Mouse (Mus musculus): ENCODE measurements around the gene Pigq. TPM values are rescaled to one million over a fixed set of nuclear protein-coding genes. Genes with fewer than 3 reads are reported as not detected.

The Pigq gene
- total RNA-seq, 2 experiments from 2014 or later: 116 to 118 TPM

- DNase-seq (ENCODE audit: low spot score in 2 of 2): no peak
- intact Hi-C loops (cut with DNase I): no loop called here
These were observed 15.1 kb upstream of the Pigq start for GRCm38 (mm10) chr17:25959630-25960467.

DNA sequence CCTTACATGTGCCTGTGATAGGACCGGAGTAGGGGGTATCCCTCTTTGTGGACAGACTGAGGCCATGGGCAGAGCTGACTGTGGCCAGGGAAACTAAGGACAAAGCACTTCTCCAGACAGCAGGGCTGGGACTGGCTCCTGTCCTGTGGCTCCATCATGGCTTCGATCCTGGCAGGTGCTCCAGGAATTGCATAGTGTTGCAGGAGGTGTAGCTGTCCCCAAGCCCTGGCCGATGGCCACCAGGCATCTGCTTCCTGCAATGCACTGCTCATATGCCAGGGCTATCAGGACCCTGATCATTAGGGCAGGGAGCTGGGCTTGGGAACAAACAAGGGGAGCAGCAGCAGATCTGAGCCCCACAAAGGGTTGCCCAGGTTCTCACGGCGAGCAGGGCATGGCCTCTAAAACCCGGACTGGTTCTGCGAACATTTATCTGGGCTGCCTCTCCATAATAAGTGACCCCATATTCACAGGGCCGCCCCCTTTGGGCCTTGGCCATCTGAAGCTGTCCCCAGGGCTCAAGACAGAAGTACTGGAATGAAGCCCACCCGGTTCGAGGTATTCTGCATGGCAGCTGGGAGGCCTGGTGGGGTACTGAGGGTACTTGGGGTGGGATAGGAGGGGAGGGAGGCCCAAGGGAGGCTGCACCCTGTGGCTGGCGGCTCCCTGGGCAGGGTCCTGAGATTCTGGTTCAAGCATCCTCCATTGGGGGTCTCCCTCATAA is 14.2 kb upstream of the Pigq start:
- intact Hi-C loops (cut with DNase I): no loop called here
- no peak for DNase-seq (ENCODE audit: low spot score in 2 of 2)

DNA sequence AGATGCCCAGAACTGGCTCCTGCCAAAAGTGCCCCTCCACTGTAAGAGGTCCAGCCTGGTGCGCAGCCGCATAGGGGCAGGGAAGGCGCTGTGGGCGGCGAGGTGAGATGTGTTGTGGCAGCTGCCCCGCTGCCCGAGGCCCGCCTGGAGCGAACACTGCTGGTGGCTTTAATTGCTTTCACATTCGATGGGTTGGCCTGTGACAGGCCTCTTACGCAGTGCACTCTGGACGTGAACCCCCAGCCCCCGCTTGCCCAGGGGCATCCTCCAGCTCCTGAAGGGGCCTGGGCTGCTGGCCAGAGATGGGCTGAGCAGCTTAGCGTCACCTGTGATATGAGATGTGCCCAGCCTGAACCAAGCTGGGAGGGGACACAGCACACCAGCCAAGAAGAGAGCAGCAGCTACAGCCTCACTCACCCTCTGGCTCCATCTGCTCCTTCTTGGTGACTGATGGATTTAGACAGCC is 12.9 kb upstream of the Pigq start:
- DNase-seq (ENCODE audit: low spot score in 2 of 2): no peak
- intact Hi-C loops (cut with DNase I): no loop called here

DNA sequence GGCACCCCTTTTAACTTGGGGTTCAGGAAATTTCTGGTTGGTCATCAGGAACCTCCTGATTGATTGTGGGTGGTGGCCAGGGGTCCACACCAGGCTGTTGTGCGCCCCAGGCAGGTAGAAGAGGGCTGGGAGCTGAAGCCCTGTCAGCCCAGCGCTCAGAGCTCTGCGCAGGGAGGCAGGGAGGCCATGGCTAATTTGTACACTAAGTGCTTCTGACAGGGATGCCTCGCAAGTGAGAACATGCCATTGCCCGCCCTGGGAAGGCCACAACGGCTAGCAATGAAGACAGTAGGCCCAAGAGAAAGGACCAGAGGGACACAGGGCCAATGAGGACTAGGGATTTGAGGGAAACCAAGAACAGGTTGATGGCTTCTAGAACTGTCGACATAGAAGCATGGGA is 11.9 kb upstream of the Pigq start:
- DNase-seq (ENCODE audit: low spot score in 2 of 2): no peak
- intact Hi-C loops (cut with DNase I): no loop called here

DNA sequence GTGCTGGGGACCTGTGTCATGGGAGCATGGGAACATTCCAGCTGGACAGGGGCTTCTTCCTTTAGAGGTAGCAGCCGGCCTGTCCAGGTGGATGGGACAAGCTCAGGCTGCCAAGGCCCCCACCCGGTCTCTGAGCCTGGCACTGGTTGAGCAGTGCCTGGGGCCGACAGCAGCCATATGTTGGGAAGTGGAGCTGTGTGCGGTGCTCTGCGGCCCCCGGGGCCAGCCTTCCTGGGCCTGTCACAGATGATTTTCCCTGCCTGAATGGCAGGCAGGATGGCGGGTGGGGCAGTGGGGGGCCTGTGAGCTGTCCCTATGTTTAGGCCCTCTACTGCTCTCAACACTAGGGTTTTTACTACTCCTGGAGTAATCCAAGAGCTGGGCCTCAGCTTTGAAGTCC is 11.5 kb upstream of the Pigq start:
- no peak for DNase-seq (ENCODE audit: low spot score in 2 of 2)
- intact Hi-C loops (cut with DNase I): no loop called here

- DNase-seq (ENCODE audit: low spot score in 2 of 2): no peak
- intact Hi-C loops (cut with DNase I): no loop called here
These were observed 11.0 kb upstream of the Pigq start for GRCm38 (mm10) chr17:25955736-25956135.

- intact Hi-C loops (cut with DNase I): no loop called here
- DNase-seq (ENCODE audit: low spot score in 2 of 2): no peak
These were observed 9.9 kb upstream of the Pigq start for GRCm38 (mm10) chr17:25954671-25955070.

DNA sequence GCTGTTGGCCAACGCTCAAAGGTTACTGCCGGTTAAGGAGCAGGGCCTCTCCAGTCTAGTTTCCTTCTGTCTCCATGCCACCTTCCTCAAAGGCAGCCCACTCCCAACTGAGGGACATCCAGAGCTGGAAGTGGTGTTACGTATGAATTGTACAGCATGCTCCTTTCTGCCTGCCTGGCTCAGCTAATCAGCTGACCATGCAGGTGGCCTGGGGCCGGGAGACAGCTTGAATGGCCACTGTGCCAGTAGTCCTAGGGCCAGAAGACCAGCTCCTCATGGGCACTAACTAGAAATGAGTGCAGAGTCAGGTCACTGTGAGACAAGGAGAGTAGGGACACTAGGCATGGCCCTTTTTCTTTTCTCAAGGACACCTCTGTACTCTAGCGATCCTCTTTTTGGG is 8.4 kb upstream of the Pigq start:
- intact Hi-C loops (cut with DNase I): no loop called here
- DNase-seq (ENCODE audit: low spot score in 2 of 2): no peak

GRCm38 (mm10) chr17:25951803-25952623 is 7.3 kb upstream of the Pigq start, which contains the start of gene A930017K11Rik:
Gene A930017K11Rik, minus strand, starts transcription at chr17:25952565.
- intact Hi-C loops (cut with DNase I): no loop called here

GRCm38 (mm10) chr17:25951225-25951802 is 6.6 kb upstream of the Pigq start:
- DNase-seq (ENCODE audit: low spot score in 2 of 2): no peak
- intact Hi-C loops (cut with DNase I): no loop called here

More at GRCm38 (mm10) chr17:25951803-25952623, 7.3 kb upstream of the Pigq start, which contains the start of gene A930017K11Rik:
- no peak for DNase-seq (ENCODE audit: low spot score in 2 of 2)

DNA sequence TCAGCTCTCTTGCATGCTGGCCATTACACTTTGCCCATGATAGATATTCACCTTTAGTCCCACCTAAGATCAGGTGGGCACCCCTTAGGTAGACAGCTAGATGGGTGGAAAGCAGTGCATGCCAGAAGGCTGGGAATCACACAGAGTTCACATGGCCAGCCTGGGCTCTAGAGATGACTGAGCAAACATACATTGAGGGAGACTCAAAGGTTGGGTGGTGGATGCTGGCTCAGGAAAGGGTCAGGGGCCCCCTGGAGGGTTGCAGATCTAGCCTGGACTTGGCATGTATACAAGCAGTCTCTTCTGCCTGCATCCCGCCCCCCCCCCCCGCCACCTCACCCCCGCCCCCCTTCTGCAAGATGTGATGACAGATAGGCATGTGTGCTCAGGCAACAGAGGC is 6.0 kb upstream of the Pigq start:
- DNase-seq (ENCODE audit: low spot score in 2 of 2): no peak
- intact Hi-C loops (cut with DNase I): no loop called here

DNA sequence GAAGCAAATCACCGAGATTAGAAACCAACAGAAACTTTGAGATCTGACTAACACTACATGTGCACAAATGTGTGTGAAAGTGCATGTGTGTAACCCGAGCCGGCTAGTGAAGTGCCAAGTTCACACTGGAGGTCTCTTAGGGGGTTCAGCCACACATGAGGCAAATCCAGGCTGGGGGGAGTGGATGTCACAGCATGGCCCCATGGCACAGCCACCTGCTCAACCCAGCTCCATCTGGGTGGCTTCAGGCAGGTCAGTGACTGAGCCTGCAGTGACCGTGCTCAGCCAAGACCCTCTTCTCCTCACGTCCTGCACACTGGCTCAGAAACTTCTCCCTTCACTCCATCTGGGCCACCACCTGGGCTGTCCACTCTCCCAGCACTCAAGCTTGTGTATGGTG is 5.2 kb upstream of the Pigq start:
- DNase-seq (ENCODE audit: low spot score in 2 of 2): no peak
- intact Hi-C loops (cut with DNase I): no loop called here

- no peak for DNase-seq (ENCODE audit: low spot score in 2 of 2)
- intact Hi-C loops (cut with DNase I): no loop called here
These were observed 3.3 kb upstream of the Pigq start for GRCm38 (mm10) chr17:25948051-25948450.

DNA sequence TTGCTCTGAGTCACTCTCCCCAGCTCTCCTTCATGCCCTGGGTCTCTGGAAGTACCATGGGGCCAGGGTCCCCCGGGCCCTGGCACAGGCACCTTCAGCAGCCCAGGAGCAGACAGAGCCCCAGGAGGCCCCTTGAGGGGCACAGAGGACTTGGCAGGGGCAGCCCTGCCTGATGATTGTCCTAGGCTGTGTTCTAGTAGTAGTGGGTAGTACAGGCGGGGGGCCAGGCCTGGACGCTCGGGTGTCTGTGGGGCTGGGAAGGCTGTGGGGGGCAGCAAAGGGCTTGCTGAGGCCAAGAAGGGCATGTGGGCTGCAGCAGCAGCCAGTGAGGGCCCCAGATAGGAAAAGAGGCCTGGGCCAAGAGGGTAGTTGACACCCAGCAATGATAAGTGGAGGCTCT is 2.8 kb upstream of the Pigq start:
- intact Hi-C loops (cut with DNase I): no loop called here
- DNase-seq (ENCODE audit: low spot score in 2 of 2): no peak

- no peak for DNase-seq (ENCODE audit: low spot score in 2 of 2)
- intact Hi-C loops (cut with DNase I): no loop called here
These were observed 2.2 kb upstream of the Pigq start for GRCm38 (mm10) chr17:25946891-25947290.

GRCm38 (mm10) chr17:25946349-25946748 is 1.6 kb upstream of the Pigq start:
- intact Hi-C loops (cut with DNase I): no loop called here
- DNase-seq (ENCODE audit: low spot score in 2 of 2): no peak

GRCm38 (mm10) chr17:25945517-25946155 is 900 bp upstream of the Pigq start:
- DNase-seq (ENCODE audit: low spot score in 2 of 2): no peak
- intact Hi-C loops (cut with DNase I): no loop called here

DNA sequence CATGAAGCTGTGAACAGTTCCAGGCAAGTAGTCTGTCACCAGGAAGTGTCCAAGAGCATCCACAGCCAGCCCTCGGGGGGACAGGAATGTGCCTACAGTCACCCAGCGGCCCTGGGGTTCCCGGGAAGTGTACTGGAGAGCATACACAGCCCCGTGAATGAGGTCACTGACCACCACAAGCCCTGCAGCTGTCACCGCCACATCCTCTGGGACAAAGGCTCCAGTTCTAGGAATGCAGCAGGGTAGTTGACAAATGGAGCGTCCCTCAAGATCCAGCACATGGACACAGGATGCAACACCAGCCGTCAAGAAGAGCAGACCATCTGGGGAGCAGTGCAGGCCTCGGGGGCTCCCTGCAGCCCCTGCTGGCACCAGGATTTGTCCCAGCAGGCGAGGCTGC is 967 bp downstream of the Pigq start:
- DNase-seq (ENCODE audit: low spot score in 2 of 2): no peak
- intact Hi-C loops (cut with DNase I): no loop called here

DNA sequence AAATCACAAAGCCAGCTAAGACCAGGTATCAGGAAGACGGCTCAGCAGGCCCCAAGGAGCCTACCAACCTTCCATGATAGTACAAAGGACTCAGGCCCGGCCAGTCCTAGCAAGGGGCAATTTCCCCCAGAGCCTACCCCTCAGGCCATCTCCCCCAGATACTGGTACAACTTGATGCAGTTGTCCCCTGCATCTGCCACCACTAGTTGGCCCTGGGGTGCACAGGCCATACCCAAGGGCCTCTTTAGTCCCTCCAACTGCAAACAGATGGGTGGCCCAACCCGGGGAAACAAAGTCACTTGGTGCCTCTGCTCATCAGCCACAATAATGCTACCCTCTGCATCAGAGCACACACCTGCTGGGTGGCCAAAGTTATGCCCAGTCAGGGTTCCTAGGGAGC is 1.5 kb downstream of the Pigq start:
- intact Hi-C loops (cut with DNase I): no loop called here
- no peak for DNase-seq (ENCODE audit: low spot score in 2 of 2)
